ENCODE assay signal across 9 mouse cellular contexts in the genomic region with DNA sequence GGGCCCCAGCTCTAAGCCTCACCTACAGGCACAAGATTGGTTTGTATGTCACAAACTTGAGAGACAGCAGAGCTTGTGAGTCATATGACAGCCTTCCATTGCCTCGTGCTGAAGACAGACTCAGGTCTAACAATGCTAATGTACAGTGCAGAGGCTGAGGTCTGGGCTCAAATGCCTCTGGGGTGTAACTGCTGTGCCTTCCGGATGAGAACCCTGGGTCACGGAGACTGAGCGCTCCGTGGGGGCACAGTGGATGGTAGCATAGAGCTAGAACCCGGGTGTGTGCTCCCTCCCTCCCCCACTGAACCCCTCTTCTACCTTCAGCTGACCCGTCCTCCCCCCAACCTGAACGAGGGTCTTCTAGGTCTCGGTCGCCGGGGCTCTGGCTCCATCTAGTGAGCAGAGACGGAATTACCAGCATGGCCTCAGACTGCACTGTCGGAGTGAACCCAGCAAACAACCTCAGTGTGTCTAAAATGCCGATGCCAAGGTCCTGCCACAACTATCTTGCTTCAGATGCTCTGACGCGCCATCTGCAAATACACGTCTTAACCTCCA.
DNase-seq lines count a peak whose midpoint lies in the region; ATAC-seq and TF ChIP-seq lines count a peak whose summit lies in the region.
"Had no signal": no experiment of that assay in that cellular context is flagged by ENCODE, and none has a peak within 500 bp of the region (broad histone marks: within the 10 kb centered on the region; RNA-seq: fewer than 3 reads in every experiment).

No protein-coding gene starts in this region.

- no peak for TF ChIP-seq POLR2A in heart, adult 2 months (IDR thresholded peaks at IDR 0.05; ENCODE audit: insufficient read depth, low read depth, low read length)

- peak overlapping the region; percentile 45 for H3K4me2 ChIP-seq in forebrain, embryonic 13.5 days
- peak overlapping the region; percentile 29 for H3K4me2 ChIP-seq in intestine, embryonic 14.5 days (ENCODE audit: low read length)
- H3K4me2 ChIP-seq in limb, embryonic 12.5 days, result peak overlapping the region; percentile 40
- peak overlapping the region; percentile 44 for H3K4me2 ChIP-seq in midbrain, embryonic 16.5 days (ENCODE audit: low read length)

- no peaks in the 10 kb centered on the region for H3K79me2 ChIP-seq in heart, adult 2 months (replicated peaks; ENCODE audit: control insufficient read depth, insufficient read depth, low read length)

- intact Hi-C loops in heart, adult 2 months (cut with DNase I), result no loop called here

- 10% methylated on average over 17 of the region's 17 CpGs for WGBS in heart, adult 2 months
- 5% methylated on average over 17 of the region's 17 CpGs for WGBS in forebrain, embryonic 13.5 days
- 7% methylated on average over 17 of the region's 17 CpGs for WGBS in intestine, embryonic 14.5 days
- WGBS in limb, embryonic 12.5 days, result 6% methylated on average over 17 of the region's 17 CpGs
- WGBS in midbrain, embryonic 16.5 days, result 4% methylated on average over 17 of the region's 17 CpGs

- no peaks in the 10 kb centered on the region for H3K36me3 ChIP-seq in heart, adult 2 months (ENCODE audit: control insufficient read depth, insufficient read depth, low read length)
- H3K36me3 ChIP-seq in forebrain, embryonic 13.5 days (ENCODE audit: poor library complexity, severe bottlenecking), result no peaks in the 10 kb centered on the region
- no peaks in the 10 kb centered on the region for H3K36me3 ChIP-seq in intestine, embryonic 14.5 days (ENCODE audit: control insufficient read depth, insufficient read depth, low read length)
- no peaks in the 10 kb centered on the region for H3K36me3 ChIP-seq in limb, embryonic 12.5 days
- no peaks in the 10 kb centered on the region for H3K36me3 ChIP-seq in midbrain, embryonic 16.5 days (ENCODE audit: control insufficient read depth, insufficient read depth, low read length)

- no peaks in the 10 kb centered on the region; the same call in 1 of the 2 replicates for H3K27me3 ChIP-seq in heart, adult 2 months (ENCODE audit: control insufficient read depth, insufficient read depth, low read length)
- peaks cover 14% of the 10 kb centered on the region for H3K27me3 ChIP-seq in forebrain, embryonic 13.5 days
- H3K27me3 ChIP-seq in intestine, embryonic 14.5 days (replicated peaks; ENCODE audit: control insufficient read depth, insufficient read depth, low read length), result no peaks in the 10 kb centered on the region
- peaks cover 58% of the 10 kb centered on the region for H3K27me3 ChIP-seq in limb, embryonic 12.5 days
- peaks cover 12% of the 10 kb centered on the region; the same call in 1 of the 2 replicates for H3K27me3 ChIP-seq in midbrain, embryonic 16.5 days (ENCODE audit: control insufficient read depth, insufficient read depth, low read depth, low read length)

- peak; percentile 82 for TF ChIP-seq CTCF in heart, adult 2 months (IDR thresholded peaks at IDR 0.05)

- H3K9ac ChIP-seq in heart, adult 2 months (ENCODE audit: low read depth, low read length), result no peak overlapping the region
- peak overlapping the region; percentile 48; the same call in 1 of the 2 replicates for H3K9ac ChIP-seq in forebrain, embryonic 13.5 days
- H3K9ac ChIP-seq in intestine, embryonic 14.5 days (ENCODE audit: low read length), result no peak overlapping the region
- H3K9ac ChIP-seq in limb, embryonic 12.5 days (replicated peaks), result peak overlapping the region; percentile 12; the same call in 1 of the 2 replicates
- peak overlapping the region; percentile 48; the same call in 1 of the 2 replicates for H3K9ac ChIP-seq in midbrain, embryonic 16.5 days (ENCODE audit: low read depth, low read length)

- no peak overlapping the region for H3K27ac ChIP-seq in heart, adult 2 months
- no peak overlapping the region for H3K27ac ChIP-seq in forebrain, embryonic 13.5 days
- no peak overlapping the region for H3K27ac ChIP-seq in intestine, embryonic 14.5 days (ENCODE audit: low read depth)
- H3K27ac ChIP-seq in limb, embryonic 12.5 days, result no peak overlapping the region
- no peak overlapping the region for H3K27ac ChIP-seq in midbrain, embryonic 16.5 days (ENCODE audit: low read length)
- H3K27ac ChIP-seq: macrophage had no signal

- DNase-seq in heart, adult 2 months, result peak; percentile 36 to 75
- no peak for DNase-seq in heart, adult 11 months
- DNase-seq in adrenal gland, postnatal 36 days, result peak; percentile 59 to 60
- peak; percentile 91 for DNase-seq in intestine, embryonic 14.5 days (ENCODE audit: low spot score)
- peak; percentile 77 for DNase-seq in testis, postnatal 10 days (ENCODE audit: low spot score)

- no peak overlapping the region for H3K4me3 ChIP-seq in heart, adult 2 months
- no peak overlapping the region for H3K4me3 ChIP-seq in forebrain, embryonic 13.5 days
- H3K4me3 ChIP-seq in intestine, embryonic 14.5 days (ENCODE audit: low read depth, low read length), result no peak overlapping the region
- peak overlapping the region; percentile 11; the same call in 1 of the 2 replicates for H3K4me3 ChIP-seq in limb, embryonic 12.5 days (replicated peaks)
- peak overlapping the region; percentile 16; the same call in 1 of the 2 replicates for H3K4me3 ChIP-seq in midbrain, embryonic 16.5 days (ENCODE audit: low read depth, low read length)

- no peak for TF ChIP-seq EP300 in heart, adult 2 months (IDR thresholded peaks at IDR 0.05; ENCODE audit: insufficient read depth, low read depth, low read length)

- ATAC-seq in forebrain, embryonic 13.5 days, result peak; percentile 53; the same call in 1 of the 2 replicates
- ATAC-seq in intestine, embryonic 14.5 days (replicated peaks; ENCODE audit: low FRiP score, low TSS enrichment, low read depth), result no peak; the same call in 1 of the 2 replicates
- ATAC-seq in limb, embryonic 12.5 days (ENCODE audit: insufficient number of reproducible peaks, insufficient read depth, low FRiP score, low TSS enrichment, low read depth), result no peak
- peak; percentile 48; the same call in 1 of the 2 replicates for ATAC-seq in midbrain, embryonic 16.5 days

- H3K4me1 ChIP-seq in heart, adult 2 months (ENCODE audit: control insufficient read depth, insufficient read depth, low read length), result no peaks in the 10 kb centered on the region
- 0 out of 2 replicates have a peak, but pooled peaks cover 6% of the 10 kb centered on the region for H3K4me1 ChIP-seq in forebrain, embryonic 13.5 days
- peaks cover 3% of the 10 kb centered on the region; the same call in 1 of the 2 replicates for H3K4me1 ChIP-seq in intestine, embryonic 14.5 days (replicated peaks; ENCODE audit: control insufficient read depth, insufficient read depth, low read length)
- H3K4me1 ChIP-seq in limb, embryonic 12.5 days (replicated peaks), result no peaks in the 10 kb centered on the region
- H3K4me1 ChIP-seq in midbrain, embryonic 16.5 days (ENCODE audit: control insufficient read depth, insufficient read depth, low read length), result no peaks in the 10 kb centered on the region

- H3K9me3 ChIP-seq in forebrain, embryonic 13.5 days (replicated peaks), result no peaks in the 10 kb centered on the region
- H3K9me3 ChIP-seq in intestine, embryonic 14.5 days (ENCODE audit: control insufficient read depth, low read length), result no peaks in the 10 kb centered on the region
- H3K9me3 ChIP-seq in limb, embryonic 12.5 days, result no peaks in the 10 kb centered on the region
- H3K9me3 ChIP-seq in midbrain, embryonic 16.5 days (replicated peaks; ENCODE audit: control insufficient read depth, low read length, poor library complexity, severe bottlenecking), result no peaks in the 10 kb centered on the region

Comparison
In these comparisons a context has a peak if more than half of its experiments do, and no peak if none do; other contexts are left out.
1. H3K4me3 ChIP-seq: peak in limb, embryonic 12.5 days (single experiment) and midbrain, embryonic 16.5 days (single experiment); none in heart, adult 2 months (single experiment), forebrain, embryonic 13.5 days (single experiment) and intestine, embryonic 14.5 days (single experiment).
2. H3K9ac ChIP-seq: peak in forebrain, embryonic 13.5 days (single experiment), limb, embryonic 12.5 days (single experiment) and midbrain, embryonic 16.5 days (single experiment); none in heart, adult 2 months (single experiment) and intestine, embryonic 14.5 days (single experiment).
3. ATAC-seq: peak in forebrain, embryonic 13.5 days (single experiment) and midbrain, embryonic 16.5 days (single experiment); none in intestine, embryonic 14.5 days (single experiment) and limb, embryonic 12.5 days (single experiment).
4. Peak in every context shown above with its lines, with median percentiles within 50 percentile points of each other: H3K4me2 ChIP-seq.